Mouse (Mus musculus): ENCODE measurements around the gene Kng1.
"Not testable (repeated sequence)": the region's sequence is repeated elsewhere in the genome, so short reads cannot be mapped to it uniquely, and the experiment has no call there.

The Kng1 gene

GRCm38 (mm10) chr16:23057668-23058447 lies at the start of gene Kng1:
Gene Kng1, plus strand, starts transcription at chr16:23057865.
- DNase-seq (ENCODE audit: low spot score): not testable (repeated sequence)

DNA sequence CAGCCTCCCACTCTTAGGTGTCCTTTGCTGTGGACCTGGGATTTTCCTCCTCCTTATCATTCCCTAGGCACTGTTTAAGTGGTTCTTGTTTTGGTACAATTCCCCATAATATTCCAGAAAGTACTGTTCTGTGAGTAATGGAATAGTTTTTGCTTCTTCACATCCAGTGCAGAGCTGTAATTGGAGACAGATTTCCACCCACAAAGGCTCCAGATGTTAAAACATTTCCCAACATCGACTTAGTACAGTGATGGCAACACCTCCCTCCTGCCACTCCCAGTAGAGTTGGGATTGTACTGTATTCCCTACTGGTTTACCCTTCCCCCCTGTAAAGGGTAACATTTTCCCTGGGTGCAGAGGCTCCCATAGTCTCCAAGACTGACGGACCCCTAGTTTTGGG lies 43.9 kb upstream of the Kng1 start:
- not testable (repeated sequence) for DNase-seq (ENCODE audit: low spot score)

DNA sequence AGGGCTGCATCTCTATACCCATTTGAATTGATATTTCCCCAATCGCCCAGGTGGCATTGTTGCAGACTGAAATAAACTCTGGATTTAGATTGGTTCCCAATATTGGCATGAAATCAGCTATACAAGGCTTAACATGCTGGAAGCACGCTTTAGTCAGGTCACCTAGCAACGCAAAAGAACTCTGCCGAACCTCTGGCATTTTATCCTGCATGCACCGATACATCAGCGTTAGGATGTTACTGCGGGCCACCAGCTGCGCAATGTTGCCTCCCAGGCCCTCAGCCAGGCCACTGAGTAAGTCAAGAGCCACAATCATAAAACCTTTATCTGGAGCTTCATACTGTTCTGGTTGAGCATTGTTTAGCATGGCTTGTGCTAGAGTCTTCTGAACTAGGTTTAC lies 43.0 kb upstream of the Kng1 start:
- DNase-seq (ENCODE audit: low spot score): not testable (repeated sequence)

DNA sequence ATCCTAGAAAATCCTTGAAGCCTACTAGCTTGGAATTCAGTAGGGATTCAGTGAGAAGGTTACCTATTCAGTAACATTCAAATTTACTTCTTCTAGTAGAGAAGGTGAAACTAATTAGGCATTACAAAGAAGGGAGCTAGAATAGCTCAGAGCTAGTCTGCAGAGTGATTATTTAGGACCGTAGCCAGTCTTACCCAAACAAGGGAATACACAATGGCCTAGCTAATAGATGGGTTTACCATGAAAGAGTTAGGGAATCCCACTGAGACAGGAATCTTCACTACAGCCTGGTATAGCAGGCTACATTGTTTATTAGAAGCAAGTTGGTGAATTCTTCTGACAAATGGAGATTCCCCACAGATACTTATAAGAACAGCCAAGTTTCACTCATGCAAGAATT lies 37.1 kb upstream of the Kng1 start:
- not testable (repeated sequence) for DNase-seq (ENCODE audit: low spot score)

DNA sequence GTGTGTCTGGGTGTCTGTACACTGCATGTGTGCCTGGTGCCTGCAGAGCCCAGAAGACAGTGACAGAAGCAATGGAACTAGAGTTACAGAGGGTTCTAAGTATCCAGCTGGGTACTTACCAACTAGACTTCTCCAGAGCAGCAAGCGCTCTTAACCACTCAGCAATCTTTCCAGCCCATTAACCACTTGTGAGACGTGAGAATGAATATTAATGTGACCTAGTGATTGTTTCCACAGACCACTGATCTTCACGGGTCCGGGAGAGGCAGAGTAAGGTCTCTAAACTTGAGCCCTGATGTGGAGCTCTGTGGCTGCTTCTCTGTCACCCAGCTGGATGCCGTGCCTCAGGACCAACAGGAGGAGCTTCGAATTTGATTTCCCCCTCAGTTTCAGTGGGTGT lies 32.6 kb upstream of the Kng1 start:
- no peak for DNase-seq (ENCODE audit: low spot score)

DNA sequence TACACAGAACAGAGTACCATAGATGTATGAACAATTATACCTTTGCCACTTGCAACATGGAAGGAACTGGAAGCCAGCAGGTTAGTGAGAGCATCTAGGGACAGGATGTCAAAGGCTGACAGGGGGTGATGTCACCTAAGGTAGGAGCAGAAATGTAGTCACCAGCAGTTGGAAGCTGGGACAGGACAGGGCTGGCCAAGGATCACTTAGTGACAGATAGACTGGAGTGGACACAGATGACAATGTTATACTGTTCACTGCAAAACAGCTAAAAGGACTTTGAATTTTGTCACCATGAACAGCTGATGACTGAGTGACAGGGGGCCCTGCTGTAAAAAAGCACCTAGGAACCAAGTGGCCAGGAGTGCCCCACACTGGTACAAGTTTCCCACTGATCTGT lies 31.1 kb upstream of the Kng1 start:
- no peak for DNase-seq (ENCODE audit: low spot score)

- DNase-seq (ENCODE audit: low spot score): not testable (repeated sequence)
Measured at GRCm38 (mm10) chr16:23027341-23027740, 30.3 kb upstream of the Kng1 start.

DNA sequence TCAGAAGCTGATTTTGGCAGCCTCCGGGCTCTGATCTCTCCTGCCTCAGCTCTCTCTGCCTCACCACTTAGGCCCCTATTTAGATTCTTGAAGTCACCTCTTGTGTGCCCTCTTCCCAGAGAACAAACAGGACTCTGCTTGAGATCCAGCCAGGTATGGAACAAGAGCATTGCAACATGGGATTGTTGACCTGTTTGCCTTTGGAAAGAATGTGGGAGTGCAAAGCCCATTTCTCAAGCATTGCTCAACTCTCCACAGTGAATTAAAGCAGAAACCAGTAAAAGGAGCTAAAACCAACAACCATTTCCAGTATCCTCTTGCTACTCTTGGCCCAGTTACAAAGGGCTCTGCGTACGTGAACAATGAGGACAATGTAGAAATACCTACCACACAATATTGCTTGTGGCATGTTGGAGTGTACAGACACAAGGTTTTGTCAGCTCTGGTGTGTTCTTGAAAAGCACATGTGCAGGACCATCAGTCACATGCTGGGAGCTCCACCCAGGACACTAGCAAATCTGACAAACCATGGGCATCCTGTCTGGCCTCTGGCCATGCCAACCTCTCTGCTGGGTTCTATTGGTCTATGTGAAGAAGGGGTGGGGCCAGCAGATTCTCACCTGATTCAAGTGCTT lies 28.6 kb upstream of the Kng1 start, which contains the start of gene Kng2:
Kng2 (minus strand) TSS at position 517 of the 635 bp plus-strand sequence.
- not testable (repeated sequence) for DNase-seq (ENCODE audit: low spot score)

DNA sequence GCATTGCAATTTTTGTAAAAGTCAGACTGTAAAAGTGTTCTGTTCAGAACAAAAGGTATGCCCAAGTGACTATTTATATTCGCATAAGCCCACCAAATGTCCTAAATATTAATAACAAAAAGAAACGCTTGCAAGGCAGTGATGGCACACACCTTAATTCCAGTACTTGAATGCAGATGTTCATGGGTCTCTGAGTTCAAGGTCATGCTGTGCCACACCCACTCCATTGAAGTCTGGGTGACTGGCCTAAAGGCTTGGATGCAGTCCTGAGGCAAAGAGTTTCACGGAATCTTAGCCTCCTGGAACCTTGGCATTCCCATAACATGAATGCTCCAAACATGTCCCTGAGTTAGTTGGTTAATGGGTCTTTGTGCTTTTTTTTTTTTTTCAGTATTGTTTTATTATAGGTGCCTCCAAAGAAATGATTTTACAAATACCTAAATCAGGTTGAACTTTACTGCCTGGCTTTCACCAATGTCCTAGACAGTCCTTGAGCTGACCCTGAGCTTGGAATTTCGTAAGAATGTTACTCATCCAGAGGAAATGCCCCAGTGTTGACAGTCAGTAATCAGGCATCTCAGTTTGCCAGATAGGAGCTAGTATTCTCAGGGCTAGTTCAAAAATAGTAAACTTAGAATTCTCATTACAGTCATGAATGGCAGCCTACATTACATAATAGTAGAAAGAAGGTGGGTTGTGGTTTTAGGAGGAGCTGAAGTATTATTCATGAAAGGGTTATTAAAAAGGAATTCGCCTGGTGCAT lies 26.8 kb upstream of the Kng1 start:
- no peak for DNase-seq (ENCODE audit: low spot score)

DNA sequence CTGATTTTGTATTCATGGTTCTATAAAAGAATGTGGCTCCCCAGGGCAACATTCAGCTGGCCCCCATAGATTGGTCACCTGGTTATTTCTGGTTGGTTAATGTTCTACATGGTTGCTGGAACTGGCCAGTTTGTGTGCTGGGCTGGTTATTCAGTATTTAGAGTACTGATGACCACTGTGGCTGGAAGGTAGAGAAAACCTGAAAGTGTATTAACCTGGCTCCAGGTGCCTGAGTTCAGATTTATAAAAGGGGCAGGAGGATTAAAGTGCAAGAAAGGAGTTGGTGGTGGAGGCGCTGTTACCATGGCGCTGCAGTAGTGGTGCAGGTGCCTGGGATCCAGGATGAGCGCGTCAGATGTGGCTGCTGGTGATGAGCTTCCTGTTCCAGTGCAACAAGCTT lies 24.0 kb upstream of the Kng1 start:
- DNase-seq (ENCODE audit: low spot score): no peak

- no peak for DNase-seq (ENCODE audit: low spot score)
Measured at GRCm38 (mm10) chr16:23037744-23038143, 19.9 kb upstream of the Kng1 start.

DNA sequence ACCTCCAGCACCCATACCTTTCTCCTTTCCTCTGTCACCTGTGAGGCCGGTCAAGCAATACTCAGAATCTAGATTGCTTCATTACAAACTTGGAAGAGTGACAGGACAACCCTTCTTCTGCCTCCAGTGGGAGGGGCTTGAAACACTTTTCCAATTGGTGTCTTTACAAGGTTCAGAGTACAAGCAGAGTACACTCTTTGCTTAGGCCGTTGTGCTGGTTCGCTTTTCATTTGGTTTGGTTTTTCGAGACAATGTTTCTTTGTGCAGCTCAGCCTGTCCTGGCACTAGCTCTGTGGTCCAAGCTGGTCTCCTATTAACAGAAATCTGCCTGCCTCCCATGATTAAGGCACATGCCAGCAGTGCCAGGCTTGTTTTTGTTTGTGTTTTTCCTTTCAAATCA lies 18.4 kb upstream of the Kng1 start:
- no peak for DNase-seq (ENCODE audit: low spot score)

DNA sequence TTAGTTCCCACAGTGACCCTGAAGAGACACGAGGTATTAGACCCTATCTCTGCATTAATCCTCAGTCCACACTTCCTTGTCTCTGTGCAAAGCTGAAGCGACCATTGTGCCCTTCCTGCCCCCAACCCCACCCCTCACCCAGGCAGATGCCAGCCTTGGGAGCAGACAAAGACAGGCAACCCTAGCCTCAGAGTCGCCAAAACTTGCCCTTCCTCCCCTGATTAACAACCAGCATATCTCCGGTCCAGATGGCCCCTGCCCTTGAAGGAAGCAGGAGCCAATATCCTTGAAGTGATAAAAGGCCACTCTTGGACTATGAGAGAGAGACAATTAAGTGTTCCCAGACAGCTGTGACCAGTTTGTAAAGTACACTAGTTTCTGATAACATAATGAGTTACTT lies 16.8 kb upstream of the Kng1 start:
- DNase-seq (ENCODE audit: low spot score): no peak

GRCm38 (mm10) chr16:23046319-23046718 lies 11.3 kb upstream of the Kng1 start:
- DNase-seq (ENCODE audit: low spot score): no peak

DNA sequence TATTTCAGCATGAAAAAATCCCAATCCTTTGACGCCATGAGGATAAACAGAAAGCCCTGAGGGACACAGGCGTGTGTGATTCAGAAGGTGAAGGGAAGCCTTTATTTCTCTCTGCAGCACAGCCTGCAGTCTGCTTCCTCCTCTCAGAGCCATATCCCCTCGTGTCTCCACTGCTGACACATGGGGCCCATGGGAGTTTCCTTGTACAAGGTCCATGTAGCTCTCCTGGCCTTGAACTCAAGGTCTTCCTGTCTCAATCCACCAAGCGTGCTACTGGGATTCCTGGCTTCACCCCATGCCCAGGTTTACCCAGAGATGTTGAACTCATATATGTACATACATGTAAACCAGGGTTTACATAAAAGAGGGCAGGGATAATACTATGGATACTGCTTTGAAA lies 2.0 kb downstream of the Kng1 start:
- DNase-seq (ENCODE audit: low spot score): not testable (repeated sequence)

GRCm38 (mm10) chr16:23060781-23061325 lies 3.2 kb downstream of the Kng1 start:
- DNase-seq (ENCODE audit: low spot score): not testable (repeated sequence)

GRCm38 (mm10) chr16:23077516-23077915 lies 19.9 kb downstream of the Kng1 start:
- not testable (repeated sequence) for DNase-seq (ENCODE audit: low spot score)

GRCm38 (mm10) chr16:23087159-23087558 lies 29.5 kb downstream of the Kng1 start:
- not testable (repeated sequence) for DNase-seq (ENCODE audit: low spot score)

DNA sequence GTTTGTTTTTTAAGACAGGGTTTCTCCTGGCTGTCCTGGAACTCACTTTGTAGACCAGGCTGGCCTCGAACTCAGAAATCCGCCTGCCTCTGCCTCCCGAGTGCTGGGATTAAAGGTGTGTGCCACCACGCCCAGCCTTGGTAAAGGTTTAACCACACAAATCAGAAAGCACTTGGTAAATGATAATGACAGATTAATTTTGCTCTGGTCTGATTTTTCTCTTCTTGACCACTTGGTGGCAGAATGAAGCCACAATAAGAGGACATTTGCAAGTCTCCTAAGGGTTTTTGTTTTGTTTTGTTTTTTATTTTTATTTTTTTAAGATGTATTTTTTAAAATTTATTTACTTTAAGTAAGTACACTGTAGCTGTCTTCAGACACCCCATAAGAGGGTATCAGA lies 30.0 kb downstream of the Kng1 start:
- not testable (repeated sequence) for DNase-seq (ENCODE audit: low spot score)

- DNase-seq (ENCODE audit: low spot score): not testable (repeated sequence)
Measured at GRCm38 (mm10) chr16:23088491-23088890, 30.8 kb downstream of the Kng1 start.

DNA sequence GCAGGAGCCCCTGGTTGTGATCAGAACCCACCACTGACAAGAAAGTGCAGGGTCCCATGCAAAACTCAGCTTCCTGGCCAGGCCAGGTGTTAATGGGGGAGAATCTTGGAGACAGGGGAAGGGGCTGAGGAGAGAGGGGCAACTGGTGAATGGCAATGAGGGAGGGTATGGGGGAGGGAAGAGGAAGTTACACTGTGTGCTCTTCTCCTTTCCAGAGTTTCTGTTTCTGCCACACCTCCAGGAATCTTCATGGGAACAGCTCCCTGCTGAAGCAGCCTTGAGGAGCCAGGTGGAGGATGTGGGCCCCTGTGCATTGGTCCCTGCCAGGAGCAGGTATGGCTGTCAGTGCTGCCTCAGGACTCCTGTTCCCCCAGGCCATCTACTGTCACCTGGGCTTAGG lies 33.7 kb downstream of the Kng1 start:
- not testable (repeated sequence) for DNase-seq (ENCODE audit: low spot score)

DNA sequence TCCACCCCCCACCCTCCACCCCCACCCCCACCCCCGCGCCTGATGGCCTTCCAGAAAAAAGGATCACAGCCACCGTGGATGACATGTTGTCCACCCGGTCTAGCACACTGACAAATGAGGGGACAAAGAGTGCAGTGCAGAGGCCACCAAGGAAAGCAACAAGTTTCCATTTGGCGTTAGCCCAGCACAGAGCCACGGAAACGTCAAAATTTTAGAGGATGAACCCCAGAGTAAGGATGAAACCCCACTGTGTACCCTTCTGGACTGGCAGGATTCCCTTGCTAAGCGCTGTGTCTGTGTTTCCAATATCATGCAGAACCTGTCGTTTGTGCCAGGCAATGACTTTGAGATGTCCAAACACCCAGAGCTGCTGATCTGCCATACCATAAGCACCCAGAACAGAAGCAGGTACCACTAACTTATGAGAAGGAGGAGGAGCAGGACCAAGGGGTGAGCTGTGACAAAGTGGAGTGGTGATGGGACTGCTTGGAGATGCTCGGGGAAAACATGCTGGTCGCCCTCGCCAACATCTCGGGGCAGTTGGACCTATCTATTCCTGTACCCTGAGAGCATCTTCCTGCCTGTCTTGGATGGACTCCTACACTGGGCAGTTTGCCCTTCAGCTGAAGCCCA lies 35.8 kb downstream of the Kng1 start:
- DNase-seq (ENCODE audit: low spot score): no peak
